Mouse (Mus musculus): ENCODE measurements around the gene Tada2a. TPM values are rescaled to one million over a fixed set of nuclear protein-coding genes. Genes with fewer than 3 reads are reported as not detected.

Tada2a gene
- polyA plus RNA-seq (2012; rRNA removed) = 39.2 and 46.6 TPM in 2 replicates

- H3K4me1 ChIP-seq (ENCODE audit: control insufficient read depth, insufficient read depth, low read length) = no peaks in the 10 kb centered on the region; the same call in 1 of the 2 replicates
- no peaks in the 10 kb centered on the region for H3K27me3 ChIP-seq (ENCODE audit: control insufficient read depth, insufficient read depth, low read length)
- peak; percentile 87 to 88 for DNase-seq
- H3K4me3 ChIP-seq (replicated peaks; ENCODE audit: insufficient read depth, low read depth, low read length) = peak within 1 kb of the TSS; percentile 86
- under 1% methylated on average over 64 of the region's 83 CpGs for WGBS
- TF ChIP-seq CTCF (IDR thresholded peaks at IDR 0.05; ENCODE audit: borderline replicate concordance, insufficient read depth, low read depth, low read length) (no peak), POLR2A (IDR thresholded peaks at IDR 0.05; ENCODE audit: borderline replicate concordance, insufficient read depth, low read length) (peak; percentile 87)
- H3K27ac ChIP-seq (ENCODE audit: insufficient read depth, low read length) = peak within 1 kb of the TSS; percentile 15; the same call in 1 of the 2 replicates
Observed at GRCm38 (mm10) chr11:84128943-84129798, at the start of gene Tada2a, which contains the start of gene Acaca. Tada2a (minus strand) TSS chr11:84129600. Acaca (plus strand) TSS chr11:84129672.

DNA sequence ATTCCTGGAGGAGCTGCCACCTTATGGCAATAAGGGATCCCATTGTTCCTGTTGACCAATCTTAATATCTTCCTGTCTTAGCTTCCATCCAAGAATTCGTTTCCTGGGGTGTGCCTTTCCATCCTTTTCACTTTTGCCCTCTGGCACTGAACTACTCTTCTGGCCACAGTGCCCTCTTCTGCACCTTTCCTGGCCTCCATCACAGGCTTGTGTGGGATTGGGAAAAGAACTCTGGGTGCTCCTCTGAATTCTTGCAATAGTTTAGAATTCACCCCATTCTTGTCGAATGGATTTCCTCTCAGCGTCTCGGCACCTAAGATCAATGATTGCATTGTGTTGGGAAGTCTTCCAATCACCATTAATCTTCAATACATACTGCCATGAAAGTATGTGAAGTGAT is 49.2 kb upstream of the Tada2a start:
- Histone ChIP-seq H3K4me1 (ENCODE audit: control insufficient read depth, insufficient read depth, low read length) (no peaks in the 10 kb centered on the region; the same call in 1 of the 2 replicates), H3K27ac (ENCODE audit: insufficient read depth, low read length) (no peak overlapping the region), H3K4me3 (replicated peaks; ENCODE audit: insufficient read depth, low read depth, low read length) (no peak overlapping the region), H3K27me3 (ENCODE audit: control insufficient read depth, insufficient read depth, low read length) (no peaks in the 10 kb centered on the region)
- WGBS = 56% methylated on average over 4 of the region's 4 CpGs
- no peak for TF ChIP-seq CTCF (IDR thresholded peaks at IDR 0.05; ENCODE audit: borderline replicate concordance, insufficient read depth, low read depth, low read length)
- DNase-seq = peak in 1 of 2 experiments; percentile 12

- TF ChIP-seq CTCF (IDR thresholded peaks at IDR 0.05; ENCODE audit: borderline replicate concordance, insufficient read depth, low read depth, low read length) = no peak
- no peak for TF ChIP-seq POLR2A (IDR thresholded peaks at IDR 0.05; ENCODE audit: borderline replicate concordance, insufficient read depth, low read length)
- H3K27ac ChIP-seq (ENCODE audit: insufficient read depth, low read length) = no peak overlapping the region
- 75% methylated on average over 11 of the region's 11 CpGs for WGBS
- DNase-seq = no peak
- H3K27me3 ChIP-seq (ENCODE audit: control insufficient read depth, insufficient read depth, low read length) = no peaks in the 10 kb centered on the region
- H3K4me1 ChIP-seq (ENCODE audit: control insufficient read depth, insufficient read depth, low read length) = no peaks in the 10 kb centered on the region
- no peak overlapping the region for H3K4me3 ChIP-seq (replicated peaks; ENCODE audit: insufficient read depth, low read depth, low read length)
Observed at GRCm38 (mm10) chr11:84172539-84173435, 43.4 kb upstream of the Tada2a start.

GRCm38 (mm10) chr11:84168701-84169288 is 39.4 kb upstream of the Tada2a start:
- no peaks in the 10 kb centered on the region for H3K27me3 ChIP-seq (ENCODE audit: control insufficient read depth, insufficient read depth, low read length)
- no peak overlapping the region for H3K27ac ChIP-seq (ENCODE audit: insufficient read depth, low read length)
- H3K4me3 ChIP-seq (replicated peaks; ENCODE audit: insufficient read depth, low read depth, low read length) = no peak overlapping the region
- TF ChIP-seq POLR2A (IDR thresholded peaks at IDR 0.05; ENCODE audit: borderline replicate concordance, insufficient read depth, low read length) = no peak
- TF ChIP-seq CTCF (IDR thresholded peaks at IDR 0.05; ENCODE audit: borderline replicate concordance, insufficient read depth, low read depth, low read length) = peak; percentile 54; the same call in 1 of the 2 replicates
- H3K4me1 ChIP-seq (ENCODE audit: control insufficient read depth, insufficient read depth, low read length) = no peaks in the 10 kb centered on the region
- DNase-seq = peak; percentile 37 to 43
- 21% methylated on average over 7 of the region's 7 CpGs for WGBS

DNA sequence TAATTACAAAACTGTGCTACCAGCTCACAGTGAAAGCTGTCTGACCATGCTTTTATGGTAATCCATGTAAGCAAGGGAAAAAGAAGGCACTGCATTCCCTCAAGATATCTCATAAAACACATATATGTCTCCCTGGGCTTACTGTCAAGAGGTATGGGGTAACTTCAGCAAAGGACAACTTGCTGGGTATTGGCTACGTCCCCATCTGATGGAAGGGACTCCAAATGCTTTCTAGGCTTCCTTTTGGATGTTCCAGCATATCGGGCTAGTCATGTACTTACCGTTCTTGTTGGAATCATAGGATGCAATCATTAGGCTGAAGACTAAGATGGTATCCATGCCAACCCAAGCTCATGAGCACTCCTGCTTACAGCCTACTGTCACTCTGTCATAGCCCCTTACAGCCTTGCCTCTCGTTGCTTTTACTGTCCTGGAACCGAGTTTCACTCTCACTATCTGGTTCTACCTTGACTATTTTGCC is 37.7 kb upstream of the Tada2a start, which contains the start of gene Gm11437:
Gm11437 (minus strand) TSS at position 431 of the 481 bp plus-strand sequence.
- H3K4me3 ChIP-seq (replicated peaks; ENCODE audit: insufficient read depth, low read depth, low read length) = no peak within 1 kb of the TSS
- no peak within 1 kb of the TSS for H3K27ac ChIP-seq (ENCODE audit: insufficient read depth, low read length)
- no peak for DNase-seq
- TF ChIP-seq CTCF (IDR thresholded peaks at IDR 0.05; ENCODE audit: borderline replicate concordance, insufficient read depth, low read depth, low read length) (no peak), POLR2A (IDR thresholded peaks at IDR 0.05; ENCODE audit: borderline replicate concordance, insufficient read depth, low read length) (no peak)
- H3K27me3 ChIP-seq (ENCODE audit: control insufficient read depth, insufficient read depth, low read length) = no peaks in the 10 kb centered on the region
- H3K4me1 ChIP-seq (ENCODE audit: control insufficient read depth, insufficient read depth, low read length) = no peaks in the 10 kb centered on the region
- 82% methylated on average over 5 of the region's 5 CpGs for WGBS

DNA sequence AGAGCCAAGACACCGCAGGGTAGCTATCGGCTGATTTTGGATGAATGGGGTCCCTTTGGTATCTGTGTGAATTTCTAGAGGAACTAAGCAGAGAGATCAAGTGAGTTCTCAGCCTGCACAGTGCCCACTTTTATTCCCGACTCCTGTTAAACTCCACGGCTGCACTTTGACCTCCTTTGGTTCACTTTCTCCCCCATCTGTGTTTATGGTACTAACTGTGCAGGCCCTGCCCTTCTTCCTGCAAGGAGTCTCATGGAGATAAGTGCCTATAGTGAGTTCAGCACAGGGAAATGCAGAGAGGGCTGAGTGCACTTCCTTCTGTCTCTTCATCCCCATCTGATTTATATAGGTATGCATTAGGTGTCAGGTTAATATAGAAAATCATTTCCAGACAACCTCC is 35.2 kb upstream of the Tada2a start:
- no peak for DNase-seq
- 47% methylated on average over 4 of the region's 4 CpGs for WGBS
- no peak overlapping the region for H3K27ac ChIP-seq (ENCODE audit: insufficient read depth, low read length)
- TF ChIP-seq CTCF (IDR thresholded peaks at IDR 0.05; ENCODE audit: borderline replicate concordance, insufficient read depth, low read depth, low read length) (no peak), POLR2A (IDR thresholded peaks at IDR 0.05; ENCODE audit: borderline replicate concordance, insufficient read depth, low read length) (no peak)
- no peak overlapping the region for H3K4me3 ChIP-seq (replicated peaks; ENCODE audit: insufficient read depth, low read depth, low read length)
- H3K27me3 ChIP-seq (ENCODE audit: control insufficient read depth, insufficient read depth, low read length) = no peaks in the 10 kb centered on the region
- no peaks in the 10 kb centered on the region for H3K4me1 ChIP-seq (ENCODE audit: control insufficient read depth, insufficient read depth, low read length)

- 85% methylated on average over 6 of the region's 6 CpGs for WGBS
- Histone ChIP-seq H3K27me3 (ENCODE audit: control insufficient read depth, insufficient read depth, low read length) (no peaks in the 10 kb centered on the region), H3K4me1 (ENCODE audit: control insufficient read depth, insufficient read depth, low read length) (no peaks in the 10 kb centered on the region), H3K27ac (ENCODE audit: insufficient read depth, low read length) (no peak overlapping the region), H3K4me3 (replicated peaks; ENCODE audit: insufficient read depth, low read depth, low read length) (no peak overlapping the region)
- TF ChIP-seq POLR2A (IDR thresholded peaks at IDR 0.05; ENCODE audit: borderline replicate concordance, insufficient read depth, low read length) = no peak
- TF ChIP-seq CTCF (IDR thresholded peaks at IDR 0.05; ENCODE audit: borderline replicate concordance, insufficient read depth, low read depth, low read length) = no peak
- DNase-seq = no peak
Observed at GRCm38 (mm10) chr11:84164123-84164522, 34.7 kb upstream of the Tada2a start.

All from cerebellum, adult 2 months (tissue).